Mouse (Mus musculus) spleen, postnatal 0 days (tissue): ENCODE measurements around the gene Pappa2. TPM values are rescaled to one million over a fixed set of nuclear protein-coding genes. Genes with fewer than 3 reads are reported as not detected.

Experiments
- polyA plus RNA-seq: library from polyadenylated mRNA; unstranded; fragments of >200 nt; fragmentation: Nextera tagmentation; extraction: Ambion mirVana; gene quantifications from 2 replicates; pipeline ENCODE4 v1.2.1, GENCODE M21; 2015

Pappa2 gene
- polyA plus RNA-seq = 0.16 and 0.20 TPM in 2 replicates

DNA sequence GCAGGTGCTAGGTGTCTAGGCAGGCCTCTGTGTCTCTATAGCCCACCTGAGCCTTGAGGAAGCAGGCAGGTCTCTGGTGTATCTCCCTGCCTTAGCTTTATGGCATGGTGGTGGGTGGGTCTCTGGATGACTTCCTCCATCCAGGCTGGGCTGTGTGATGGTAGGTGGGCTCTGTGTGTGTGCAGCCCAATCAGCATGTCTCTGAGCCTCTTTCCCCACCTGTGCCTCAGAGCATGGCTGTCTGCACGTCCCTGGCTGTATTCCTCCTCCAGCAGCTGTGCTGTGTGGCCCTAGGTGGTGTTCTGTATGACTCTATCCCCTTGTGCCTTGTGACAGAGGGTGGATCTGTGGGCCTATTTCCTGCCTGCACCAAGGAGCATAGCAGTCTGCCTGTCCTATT is at the start of gene Pappa2:
Gene Pappa2, minus strand, starts transcription at position 101 of the 400 bp plus-strand sequence.

